Mouse (Mus musculus): ENCODE measurements around the gene Fam208b. TPM values are rescaled to one million over a fixed set of nuclear protein-coding genes. Genes with fewer than 3 reads are reported as not detected.

The Fam208b gene
- 10 to 100 TPM in 1 of 4 experiments, 1 to 10 TPM in 3; 7.1 to 11.8 (median 7.6) TPM for total RNA-seq (2022)

GRCm38 (mm10) chr13:3610795-3611438 lies at the start of gene Fam208b:
Gene Fam208b, minus strand, starts transcription at chr13:3611108.
- DNase-seq (ENCODE audit: low spot score in 2 of 2) = peak; percentile 96 to 99

- DNase-seq (ENCODE audit: low spot score in 2 of 2) = no peak
Measured at GRCm38 (mm10) chr13:3659163-3660160, 48.6 kb upstream of the Fam208b start.

GRCm38 (mm10) chr13:3654432-3654831 lies 43.5 kb upstream of the Fam208b start:
- no peak for DNase-seq (ENCODE audit: low spot score in 2 of 2)

DNA sequence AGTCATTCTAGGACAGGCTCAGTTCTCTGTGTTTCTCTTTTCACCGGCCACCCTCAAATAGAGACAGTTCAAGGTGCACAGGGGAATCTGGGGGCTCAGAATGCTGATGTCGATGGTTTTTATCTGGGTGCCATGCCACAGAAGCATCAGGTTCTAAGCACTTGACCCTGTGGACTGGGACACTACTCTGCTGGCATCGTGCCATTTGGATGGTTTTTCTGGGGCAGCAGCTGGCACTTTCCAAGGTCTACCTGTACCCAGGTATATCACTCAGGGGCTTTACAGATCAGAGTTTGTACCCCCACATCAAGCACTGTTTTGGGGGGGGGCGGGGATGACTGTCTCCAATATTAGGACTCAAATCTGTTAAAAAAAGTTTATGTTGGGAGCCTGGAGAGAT lies 39.7 kb upstream of the Fam208b start:
- no peak for DNase-seq (ENCODE audit: low spot score in 2 of 2)

GRCm38 (mm10) chr13:3646566-3646965 lies 35.7 kb upstream of the Fam208b start:
- no peak for DNase-seq (ENCODE audit: low spot score in 2 of 2)

GRCm38 (mm10) chr13:3645919-3646318 lies 35.0 kb upstream of the Fam208b start:
- no peak for DNase-seq (ENCODE audit: low spot score in 2 of 2)

- DNase-seq (ENCODE audit: low spot score in 2 of 2) = no peak
Measured at GRCm38 (mm10) chr13:3644871-3645270, 34.0 kb upstream of the Fam208b start.

GRCm38 (mm10) chr13:3642538-3642937 lies 31.6 kb upstream of the Fam208b start:
- no peak for DNase-seq (ENCODE audit: low spot score in 2 of 2)

DNA sequence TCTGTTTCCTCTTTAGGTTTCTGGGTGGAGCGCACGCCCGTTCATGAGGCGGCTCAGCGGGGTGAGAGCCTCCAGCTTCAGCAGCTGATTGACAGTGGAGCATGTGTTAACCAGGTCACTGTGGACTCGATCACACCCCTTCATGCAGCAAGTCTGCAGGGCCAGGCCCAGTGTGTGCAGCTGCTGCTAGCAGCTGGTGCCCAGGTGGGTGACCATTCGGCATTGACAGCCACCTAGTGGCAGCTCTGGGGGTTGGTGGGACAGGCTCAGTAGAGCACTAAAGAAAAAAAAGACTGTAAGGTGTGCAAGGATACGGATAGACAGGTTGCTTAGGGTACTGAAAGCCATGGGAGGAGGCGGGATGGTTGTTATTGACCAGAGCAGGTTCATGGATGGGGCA lies 31.1 kb upstream of the Fam208b start:
- DNase-seq (ENCODE audit: low spot score in 2 of 2) = no peak

DNA sequence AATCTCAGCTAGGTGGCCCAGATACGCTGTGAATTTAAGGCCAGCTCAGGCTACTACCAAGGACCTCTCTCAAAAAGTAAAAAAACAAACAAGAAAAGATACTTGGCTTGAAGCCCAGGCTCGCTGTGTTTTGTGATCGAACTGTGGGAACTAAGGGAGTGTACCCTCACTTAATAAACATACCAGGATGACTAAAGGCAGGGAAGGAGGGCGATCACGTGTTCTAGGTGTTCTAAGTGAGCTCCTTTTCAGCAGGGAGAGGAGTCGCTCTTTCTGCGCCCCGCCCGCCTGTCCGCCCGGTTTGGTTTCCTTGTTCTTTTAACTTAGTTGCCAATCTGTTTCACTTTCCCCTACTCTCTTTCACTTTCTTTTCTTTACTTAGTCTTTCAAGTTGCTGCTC lies 25.9 kb upstream of the Fam208b start:
- DNase-seq (ENCODE audit: low spot score in 2 of 2) = no peak

DNA sequence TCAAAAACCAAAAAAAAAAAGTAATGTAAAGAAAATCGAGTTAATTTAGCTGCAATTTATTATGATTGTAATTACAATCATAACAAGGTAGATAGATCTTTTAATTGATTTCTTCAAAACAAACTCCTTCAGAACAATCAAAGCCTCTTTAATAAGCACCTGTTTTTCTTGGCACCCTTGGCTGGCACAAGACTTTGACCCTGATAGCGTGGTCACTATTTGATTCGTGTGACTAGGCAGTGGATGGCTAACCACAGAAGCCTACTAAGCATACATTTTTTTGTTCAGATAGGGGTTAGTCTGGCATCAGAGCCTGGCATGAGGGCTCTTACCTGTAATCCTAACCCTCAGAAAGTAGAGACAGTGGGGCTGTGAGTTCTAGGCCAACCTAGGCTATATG lies 24.2 kb upstream of the Fam208b start:
- no peak for DNase-seq (ENCODE audit: low spot score in 2 of 2)

- peak; percentile 81 to 87 for DNase-seq (ENCODE audit: low spot score in 2 of 2)
Measured at GRCm38 (mm10) chr13:3633895-3634811, 23.2 kb upstream of the Fam208b start, which contains the start of gene Asb13. Gene Asb13, plus strand, starts transcription at chr13:3634032.

- DNase-seq (ENCODE audit: low spot score in 2 of 2) = no peak
Measured at GRCm38 (mm10) chr13:3633131-3633530, 22.2 kb upstream of the Fam208b start.

DNA sequence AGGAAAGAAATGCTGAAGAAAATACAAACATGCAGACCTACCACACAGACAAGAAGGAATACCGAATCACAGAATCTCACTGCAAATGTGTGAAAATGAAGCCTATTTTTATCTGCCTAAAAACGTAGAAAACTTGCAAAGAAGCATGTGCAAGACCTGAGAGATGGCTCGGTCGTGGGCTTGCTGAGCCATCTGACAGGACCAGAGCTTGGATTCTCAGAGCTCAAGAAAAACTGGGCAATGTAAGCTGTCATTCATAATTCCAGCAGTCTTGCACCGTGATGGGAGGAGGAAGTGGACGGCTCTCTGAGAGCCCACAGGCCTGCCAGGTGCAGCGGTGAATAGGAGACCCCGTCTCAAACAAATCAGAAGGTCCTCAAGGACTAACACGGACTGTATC lies 21.6 kb upstream of the Fam208b start:
- DNase-seq (ENCODE audit: low spot score in 2 of 2) = no peak

DNA sequence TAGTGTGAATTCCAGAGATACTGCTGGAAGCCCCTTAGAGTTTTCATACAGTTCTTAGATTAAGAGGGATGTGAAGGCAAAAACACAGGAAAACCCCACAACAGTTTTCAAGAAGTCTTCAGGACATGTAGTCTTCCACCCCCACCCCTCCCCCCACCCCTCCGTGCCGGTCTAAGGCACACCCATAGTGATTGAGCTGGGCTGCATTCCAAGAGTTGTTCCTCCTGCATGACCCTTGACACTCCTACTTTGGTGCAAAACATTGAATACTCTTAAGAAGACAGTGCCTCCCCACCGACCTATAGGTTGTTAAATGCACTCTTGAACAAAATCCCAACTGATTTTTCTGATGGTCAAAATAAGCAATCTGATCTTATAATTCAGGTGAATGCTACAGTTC lies 17.2 kb upstream of the Fam208b start:
- no peak for DNase-seq (ENCODE audit: low spot score in 2 of 2)

DNA sequence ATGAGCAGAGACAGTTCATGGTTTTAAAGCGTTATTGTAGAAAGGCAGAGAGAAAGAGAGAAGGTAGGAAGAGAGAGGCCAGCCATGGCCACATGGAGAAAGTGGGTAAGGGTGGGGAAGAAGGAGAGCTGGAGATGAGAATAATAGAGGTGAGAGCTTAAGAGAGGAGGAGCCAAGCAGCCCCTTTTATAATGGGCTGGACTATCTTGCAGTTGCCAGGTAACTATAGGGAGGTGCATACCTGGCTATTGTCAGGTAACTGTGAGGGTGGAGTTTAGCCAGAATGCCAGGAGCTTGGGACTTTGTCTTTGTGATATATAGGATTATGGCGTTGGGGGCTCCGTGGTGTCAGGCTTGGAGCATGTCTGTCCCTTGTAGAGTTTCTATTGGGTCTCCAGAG lies 16.2 kb upstream of the Fam208b start:
- no peak for DNase-seq (ENCODE audit: low spot score in 2 of 2)

GRCm38 (mm10) chr13:3610118-3610794 lies 652 bp downstream of the Fam208b start:
- DNase-seq (ENCODE audit: low spot score in 2 of 2) = peak in 1 of 2 experiments; percentile 13

GRCm38 (mm10) chr13:3609780-3610117 lies 1.2 kb downstream of the Fam208b start:
- no peak for DNase-seq (ENCODE audit: low spot score in 2 of 2)

GRCm38 (mm10) chr13:3596232-3596631 lies 14.7 kb downstream of the Fam208b start:
- no peak for DNase-seq (ENCODE audit: low spot score in 2 of 2)

DNA sequence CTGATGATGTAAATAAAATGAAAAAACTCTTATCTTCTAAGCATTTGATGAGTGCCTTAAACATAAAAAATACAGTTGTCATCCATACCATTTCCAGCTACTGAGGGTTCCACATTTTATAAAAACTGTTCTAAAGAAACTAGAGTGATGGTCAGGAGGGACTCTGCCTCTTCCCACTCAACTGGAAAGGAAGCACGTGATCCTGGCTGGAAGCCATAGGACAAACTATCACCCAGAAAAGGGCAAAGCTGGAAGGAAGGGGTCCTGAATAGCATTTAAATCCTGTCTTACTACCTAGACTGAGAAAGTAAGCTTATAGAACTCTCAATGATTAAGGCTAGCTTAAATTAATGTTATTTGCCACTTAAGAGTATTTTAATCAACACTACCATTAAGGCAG lies 16.6 kb downstream of the Fam208b start:
- no peak for DNase-seq (ENCODE audit: low spot score in 2 of 2)

DNA sequence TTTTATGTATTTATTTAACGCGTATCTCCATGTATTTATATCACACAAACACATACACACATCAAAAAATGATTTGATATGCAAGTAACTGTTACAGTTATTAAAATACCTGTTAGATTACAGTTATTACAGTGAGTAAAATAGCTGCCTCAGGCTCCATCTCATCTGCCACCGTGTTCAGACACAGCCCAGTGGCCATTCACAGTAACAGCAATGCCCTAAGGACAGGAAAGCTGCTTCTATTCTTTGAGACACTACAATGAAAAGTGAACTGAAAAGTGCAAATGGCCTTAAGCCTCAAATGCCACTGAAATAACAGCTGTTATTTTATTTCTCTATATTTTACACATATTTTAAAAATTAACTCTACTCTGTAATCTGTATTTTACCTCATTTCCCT lies 20.1 kb downstream of the Fam208b start:
- DNase-seq (ENCODE audit: low spot score in 2 of 2) = no peak

All from gastrocnemius, adult 8-10 months (tissue).